Mouse (Mus musculus) heart, adult 18-20 months (tissue): ENCODE measurements around the gene Olfr524. TPM values are rescaled to one million over a fixed set of nuclear protein-coding genes. Genes with fewer than 3 reads are reported as not detected.

ENCODE experiments used
- DNase-seq, 2 experiments: peaks; one replicate each; pipeline ENCODE4 v3.0.0; 2021 to 2022; ENCODE audit warnings: mixed read lengths in 1 of 2
- total RNA-seq, 2 experiments: library from RNA; stranded (reverse); gene quantifications; 2 replicates each; pipeline ENCODE4 v1.2.3; 2021

The Olfr524 gene
- total RNA-seq, 2 experiments from 2014 or later: not detected

DNA sequence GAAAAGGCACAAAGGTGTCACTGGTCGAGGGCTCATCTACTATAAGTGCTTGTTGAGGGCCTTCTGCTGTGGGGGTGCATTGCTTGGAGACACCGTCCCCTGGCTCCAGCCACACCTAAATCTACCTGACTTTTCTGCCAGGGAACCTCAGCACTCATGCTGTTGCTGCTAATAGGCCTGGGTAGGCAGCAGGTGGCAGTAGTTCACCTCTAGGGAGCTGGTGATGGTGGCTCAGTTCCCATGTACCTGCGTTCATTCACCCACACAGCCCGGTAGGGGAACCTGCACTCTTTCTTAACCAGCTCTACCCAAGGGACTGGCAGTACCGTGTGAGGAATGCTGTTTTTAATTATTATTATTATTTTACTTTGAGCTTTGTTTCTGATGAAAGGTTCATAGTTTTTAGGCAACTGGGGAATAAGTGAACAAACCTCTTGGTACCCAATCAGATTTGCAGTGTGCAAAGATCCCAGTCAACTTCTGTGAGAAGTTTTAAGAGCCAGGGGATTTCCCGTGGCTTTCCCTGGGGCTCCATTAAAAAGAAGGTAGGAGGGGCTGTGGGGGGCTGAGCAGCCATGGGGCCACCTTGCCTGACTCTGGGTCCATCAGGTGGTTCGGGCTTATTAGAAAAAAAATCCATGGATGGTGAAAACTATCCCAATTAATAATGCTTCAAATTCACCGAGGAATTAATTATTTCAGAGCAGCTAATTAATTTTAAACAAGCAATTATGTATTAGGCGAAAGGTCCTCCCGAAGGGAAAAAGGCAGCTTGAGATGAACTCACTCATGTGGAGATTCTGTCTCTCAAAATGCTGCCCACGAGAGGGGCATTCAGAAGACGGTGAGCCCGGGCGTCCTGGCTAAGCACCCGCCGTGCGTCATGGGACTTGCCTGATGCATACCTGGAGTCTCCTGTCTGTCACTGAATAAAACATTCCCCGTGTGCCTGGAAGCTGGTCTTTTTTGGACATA is 18.8 kb downstream of the Olfr524 start:
- peak in 1 of 2 experiments; percentile 2 for DNase-seq

DNA sequence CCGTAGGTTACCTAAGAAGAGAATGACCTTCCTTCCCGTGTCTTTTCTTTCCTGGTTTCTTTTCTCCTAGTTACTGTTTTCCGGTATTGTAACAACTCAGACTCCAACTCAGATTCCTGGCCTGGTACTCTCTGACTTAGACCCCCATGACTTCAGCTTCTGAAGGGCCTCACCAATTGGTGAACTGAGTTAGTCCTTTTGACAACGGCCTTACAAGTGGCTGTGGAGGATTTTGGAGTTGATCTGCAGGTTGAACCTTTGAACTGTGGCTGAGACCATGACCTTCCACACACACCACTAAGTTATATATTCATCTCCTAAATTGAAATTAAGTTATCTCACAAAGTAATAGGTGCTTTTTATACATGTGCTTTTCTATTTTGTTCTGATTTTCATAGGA is 21.6 kb downstream of the Olfr524 start:
- no peak for DNase-seq

DNA sequence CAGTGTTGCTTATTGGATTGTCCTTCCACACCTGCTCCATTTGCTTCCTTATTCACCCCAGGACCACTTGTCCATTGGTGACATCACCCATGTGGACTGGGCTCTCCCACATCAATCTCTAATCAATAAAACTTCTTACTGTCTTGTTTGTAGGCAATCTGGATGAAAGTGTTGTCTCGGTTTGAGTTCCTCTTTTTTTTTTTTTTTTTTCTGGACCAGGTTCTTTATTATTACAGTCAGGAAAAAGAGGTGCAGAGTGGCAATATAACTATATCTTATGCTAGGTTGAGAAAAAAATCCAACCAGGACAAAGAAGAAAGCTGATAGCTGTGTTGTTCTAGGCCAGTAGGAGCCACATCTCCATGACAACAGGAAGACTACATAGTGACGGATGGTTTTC is 25.1 kb downstream of the Olfr524 start:
- DNase-seq: no peak

DNA sequence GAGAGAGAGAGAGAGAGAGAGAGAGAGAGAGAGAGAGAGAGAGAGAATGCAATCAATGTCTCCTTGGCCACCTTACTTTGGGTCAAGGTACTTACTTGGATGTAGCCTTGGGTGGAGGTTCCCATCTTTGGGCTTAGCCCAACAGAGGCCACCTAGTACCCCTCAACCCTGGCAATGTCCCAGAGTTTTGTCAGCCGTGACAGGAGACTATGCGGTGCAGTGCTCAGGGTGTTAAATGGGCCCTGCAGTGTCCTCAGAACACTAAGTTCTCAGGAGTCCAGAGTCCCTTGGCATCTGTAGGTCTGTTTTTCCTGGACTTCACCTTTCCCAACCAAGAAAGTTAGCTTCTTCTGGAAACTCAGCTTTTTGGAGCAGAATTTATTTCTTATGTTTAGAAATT is 26.6 kb downstream of the Olfr524 start:
- no peak for DNase-seq

DNA sequence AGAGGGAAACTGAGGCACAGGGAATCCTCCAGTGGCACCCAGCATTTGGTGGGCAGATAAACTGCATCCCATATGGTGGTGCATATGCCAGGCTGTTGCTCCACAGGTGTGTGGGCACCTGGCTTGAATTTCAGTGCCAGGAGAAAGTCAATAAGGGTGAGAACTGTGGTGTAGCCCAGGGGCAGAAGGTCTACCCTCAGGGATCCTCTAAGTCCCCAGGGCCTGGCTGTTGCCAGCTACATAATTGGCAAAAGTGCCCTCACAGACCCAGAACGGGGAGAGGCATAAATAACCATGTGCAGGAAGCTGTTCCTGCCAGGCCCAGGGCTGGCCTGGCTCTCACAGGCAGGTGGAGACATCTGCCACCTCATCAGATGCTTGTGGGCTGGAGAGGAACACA is 32.8 kb downstream of the Olfr524 start, which contains the start of gene Olfr523:
Gene Olfr523, plus strand, starts transcription at position 282 of the 400 bp plus-strand sequence.
- DNase-seq: no peak

DNA sequence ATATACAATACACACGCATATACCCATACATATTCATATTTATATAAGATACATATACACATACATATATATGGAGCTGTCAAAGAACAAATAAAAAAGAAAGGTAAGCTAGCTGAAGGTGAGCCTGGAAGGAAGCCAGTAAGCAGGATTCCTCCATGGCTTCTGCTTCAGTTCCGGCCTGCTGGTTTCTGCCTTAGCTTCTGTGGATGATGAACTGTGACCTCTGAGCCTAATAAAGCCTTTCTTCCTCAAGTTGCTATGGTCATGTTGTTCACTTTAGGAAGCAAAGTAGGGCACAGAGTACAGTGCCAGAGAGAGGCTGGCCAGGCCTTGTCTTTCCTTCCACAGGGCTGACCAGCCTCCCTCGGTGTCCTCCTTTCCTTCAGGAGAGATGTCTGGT is 34.9 kb downstream of the Olfr524 start:
- DNase-seq: no peak

DNA sequence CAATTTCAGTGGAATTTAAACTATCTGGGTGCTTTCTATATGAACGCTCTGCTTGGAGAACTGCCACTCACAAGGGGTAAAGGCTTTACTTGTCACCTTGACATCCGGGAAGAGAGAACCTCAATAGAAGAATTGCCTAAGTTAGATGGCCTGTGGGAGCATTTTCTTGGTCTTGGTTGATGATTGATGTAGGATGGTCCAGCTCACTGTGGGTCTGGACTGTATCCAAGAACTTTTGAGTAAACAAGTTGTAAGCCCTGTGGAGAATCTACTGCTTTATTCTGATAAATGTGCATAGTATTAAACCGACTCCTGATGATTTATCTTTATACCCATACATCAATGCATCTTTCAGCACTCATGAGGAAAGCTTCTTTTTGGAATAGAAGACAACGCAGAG is 36.4 kb downstream of the Olfr524 start:
- no peak for DNase-seq

DNA sequence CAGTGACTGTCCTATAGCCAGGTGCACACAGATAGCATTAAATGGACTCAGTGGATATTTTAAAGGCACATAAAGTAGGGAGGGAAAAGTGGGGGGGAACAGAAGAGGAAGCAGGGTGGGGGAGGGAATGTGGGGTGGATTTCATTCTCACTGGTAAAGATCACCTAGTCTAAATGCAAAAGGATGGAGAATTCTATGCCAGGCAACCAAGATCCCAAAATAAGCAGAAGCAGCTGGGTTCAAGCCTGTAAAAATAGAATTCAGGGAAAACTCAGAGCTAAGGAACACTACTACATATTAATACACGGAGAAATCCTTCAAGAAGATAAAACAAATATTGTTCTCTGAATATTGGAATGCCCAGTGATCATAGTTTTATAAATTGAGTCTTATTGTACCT is 37.8 kb downstream of the Olfr524 start:
- DNase-seq: no peak

DNA sequence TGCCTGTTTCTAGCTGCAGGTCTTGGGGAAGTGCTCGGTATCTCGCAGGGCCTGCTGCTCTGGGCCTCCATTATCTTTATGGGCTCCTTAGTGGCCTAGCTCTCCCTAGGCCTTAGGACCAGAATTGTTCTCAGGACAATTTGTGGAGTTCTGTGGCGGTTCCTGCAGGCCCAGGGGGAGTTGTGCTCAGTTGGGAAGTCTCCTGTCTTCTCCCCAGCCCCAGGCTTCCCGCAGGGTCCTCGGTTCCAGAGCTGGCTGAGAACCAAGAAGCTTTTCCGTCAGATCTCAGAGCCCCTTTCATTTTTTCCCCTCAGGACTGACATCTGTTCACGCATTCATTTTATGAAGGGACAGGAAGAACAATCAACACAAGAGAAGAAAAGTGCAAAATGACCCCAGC is 41.1 kb downstream of the Olfr524 start, which contains the start of gene Olfr522:
Gene Olfr522, minus strand, starts transcription at position 101 of the 400 bp plus-strand sequence.
- DNase-seq: no peak

DNA sequence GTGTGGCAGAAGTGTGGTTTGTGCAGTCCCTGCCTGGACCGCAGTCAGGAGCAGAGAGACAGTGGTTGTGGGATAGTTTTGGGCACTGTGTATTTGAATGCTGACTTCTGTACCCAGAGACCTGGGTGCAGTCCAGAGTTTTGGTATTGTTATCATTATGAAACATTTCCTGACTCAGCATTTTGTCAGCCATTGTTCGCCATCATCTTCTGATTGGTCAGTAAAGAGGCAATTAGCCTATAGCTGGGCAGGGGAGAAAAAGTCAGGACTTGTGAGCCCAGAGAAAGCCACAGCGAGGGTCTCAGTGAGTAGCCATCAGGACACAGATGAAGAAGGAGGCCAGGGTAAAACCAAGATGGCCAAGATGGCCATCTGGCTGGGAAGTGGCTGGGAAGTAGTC is 45.4 kb downstream of the Olfr524 start:
- no peak for DNase-seq

DNA sequence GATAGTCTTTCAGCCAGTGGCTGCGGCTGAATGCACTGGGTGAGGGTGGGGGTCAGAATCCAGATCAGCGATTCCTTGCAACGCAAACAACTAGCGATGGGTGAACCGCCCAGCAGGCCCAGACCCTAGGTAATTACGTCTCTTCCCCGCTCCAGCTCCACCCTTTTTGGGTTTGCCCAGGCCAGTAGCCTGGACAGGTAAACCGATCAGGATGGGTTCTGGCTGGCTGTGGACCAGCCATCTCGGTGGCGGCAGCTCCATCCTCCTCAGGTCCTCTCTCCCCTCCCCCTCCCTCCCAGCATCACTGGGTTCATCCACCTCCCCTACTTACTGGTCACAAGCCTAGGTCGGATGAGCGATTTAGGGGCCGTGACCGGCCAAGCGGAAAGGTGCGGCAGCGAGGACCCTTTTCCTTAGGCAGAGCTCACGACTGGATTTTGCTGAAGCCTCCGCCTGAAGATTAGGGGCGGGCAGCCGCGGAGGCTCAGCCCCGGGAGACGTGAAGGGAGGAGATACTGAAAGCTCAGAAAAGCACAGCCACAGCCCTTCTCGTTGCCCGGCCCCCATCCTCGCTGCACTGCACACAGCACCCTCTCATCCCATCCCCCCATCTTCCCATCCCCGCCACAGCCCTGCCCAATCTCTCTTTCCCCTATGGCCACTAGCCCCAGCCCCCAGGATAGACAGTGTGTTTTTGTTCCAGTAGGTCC is 51.4 kb downstream of the Olfr524 start, which contains the start of gene Sprn:
Gene Sprn, minus strand, starts transcription at position 660 of the 710 bp plus-strand sequence.
- no peak for DNase-seq

DNA sequence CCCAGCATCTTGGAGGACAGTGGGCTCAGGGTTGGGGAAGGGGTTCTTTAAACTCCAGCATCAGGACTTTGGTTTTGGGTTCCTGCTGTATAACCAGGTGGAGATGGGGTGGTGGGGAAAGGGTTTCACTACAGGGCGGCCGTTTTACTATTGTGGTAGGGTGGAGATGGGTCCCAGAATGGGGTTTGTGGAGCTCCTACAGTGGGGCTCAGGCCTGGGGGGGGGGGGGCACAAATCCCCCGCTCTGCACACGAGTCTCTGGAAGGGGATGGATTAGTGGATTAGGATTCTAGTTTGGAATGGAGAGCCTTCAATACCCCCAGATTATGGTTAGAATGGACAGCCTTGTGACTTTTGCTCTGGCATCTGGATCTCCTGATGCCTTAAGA is 51.9 kb downstream of the Olfr524 start:
- no peak for DNase-seq

DNA sequence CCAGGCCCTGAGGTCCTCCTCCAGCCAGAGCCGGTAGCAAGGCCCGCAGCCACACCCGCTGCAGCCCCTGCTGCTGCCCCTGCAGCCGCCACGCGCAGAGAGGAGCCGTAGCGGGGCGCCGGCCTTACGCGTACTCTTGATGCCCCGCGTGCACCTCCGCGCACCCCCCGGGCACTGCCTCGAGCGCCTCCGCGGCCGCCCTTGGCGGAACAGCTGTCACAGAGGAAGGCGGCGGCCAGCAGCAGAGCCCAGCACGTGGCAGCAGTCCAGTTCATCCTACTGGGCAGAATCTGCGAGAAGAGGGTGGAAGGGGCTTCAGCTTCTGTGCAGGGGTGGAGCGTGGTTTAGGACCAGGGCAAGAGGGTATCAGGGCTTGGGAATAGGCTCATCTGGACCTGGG is 52.4 kb downstream of the Olfr524 start:
- no peak for DNase-seq

Other genes starting within 250 kb of the Olfr524 start
- not detected for gene 6430531B16Rik, start 227.2 kb downstream of the Olfr524 start, total RNA-seq
- 1 to 10 TPM in 1 of 2 experiments, under 1 TPM in 1; 0.37 to 2.1 TPM for gene Adam8, start 213.4 kb downstream of the Olfr524 start, total RNA-seq
- gene Zfp511, start 169.6 kb downstream of the Olfr524 start, total RNA-seq: 1 to 10 TPM; 7.5 to 8.4 TPM
- gene Tubgcp2, start 169.3 kb downstream of the Olfr524 start, total RNA-seq: 10 to 100 TPM; 31.9 to 35.4 TPM
- gene Msx3, start 156.9 kb downstream of the Olfr524 start, total RNA-seq: not detected
- not detected for gene Caly, start 123.4 kb downstream of the Olfr524 start, total RNA-seq
- not detected for gene Prap1, start 112.6 kb downstream of the Olfr524 start, total RNA-seq
- 10 to 100 TPM; 76.2 to 87.2 TPM for gene Fuom, start 103.5 kb downstream of the Olfr524 start, total RNA-seq
- 1 to 10 TPM; 3.6 to 5.5 TPM for gene Paox, start 90.2 kb downstream of the Olfr524 start, total RNA-seq
- gene Echs1, start 89.5 kb downstream of the Olfr524 start, total RNA-seq: 100 to 1,000 TPM; 512 to 515 TPM
- 10 to 100 TPM; 28.5 to 34.2 TPM for gene Mtg1, start 68.4 kb downstream of the Olfr524 start, total RNA-seq
- under 1 TPM; 0.35 to 0.41 TPM for gene Sprn, start 51.1 kb downstream of the Olfr524 start, total RNA-seq
- not detected for gene Olfr522, start 41.2 kb downstream of the Olfr524 start, total RNA-seq
- gene Olfr523, start 32.7 kb downstream of the Olfr524 start, total RNA-seq: not detected
- under 1 TPM in 1 of 2 experiments, not detected in 1; 0.20 TPM for gene Cd163l1, start 12.3 kb upstream of the Olfr524 start, total RNA-seq
- not detected for gene 5830411N06Rik, start 41.3 kb upstream of the Olfr524 start, total RNA-seq
- not detected for gene Olfr525, start 114.9 kb upstream of the Olfr524 start, total RNA-seq
- gene Olfr527, start 128.1 kb upstream of the Olfr524 start, total RNA-seq: not detected
- not detected for gene Olfr60, start 155.7 kb upstream of the Olfr524 start, total RNA-seq
- not detected for gene Olfr530, start 170.4 kb upstream of the Olfr524 start, total RNA-seq
- not detected for gene Olfr531, start 197.0 kb upstream of the Olfr524 start, total RNA-seq
- not detected for gene Olfr532, start 215.7 kb upstream of the Olfr524 start, total RNA-seq